Mouse (Mus musculus) heart, postnatal 10 days (tissue): ENCODE data around the gene Mthfs. TPM values are rescaled to one million over a fixed set of nuclear protein-coding genes. Genes with fewer than 3 reads are reported as not detected.
"Not testable (repeated sequence)": the region's sequence is repeated elsewhere in the genome, so short reads cannot be mapped to it uniquely, and the experiment has no call there.

Source experiments
- DNase-seq, 2 experiments: peaks; one replicate each; pipeline ENCODE4 v3.0.0; 2021
- intact Hi-C: fragments of 180-260 bp; cut with DNase I; formaldehyde crosslinking; loops from one replicate; pipeline ENCODE4 v1.15.1; 2025
- total RNA-seq, 2 experiments: library from RNA; stranded (reverse); gene quantifications; 2 replicates each; pipeline ENCODE4 v1.2.3; 2021

Mthfs gene
- total RNA-seq, 2 experiments from 2014 or later = 17.6 TPM

DNA sequence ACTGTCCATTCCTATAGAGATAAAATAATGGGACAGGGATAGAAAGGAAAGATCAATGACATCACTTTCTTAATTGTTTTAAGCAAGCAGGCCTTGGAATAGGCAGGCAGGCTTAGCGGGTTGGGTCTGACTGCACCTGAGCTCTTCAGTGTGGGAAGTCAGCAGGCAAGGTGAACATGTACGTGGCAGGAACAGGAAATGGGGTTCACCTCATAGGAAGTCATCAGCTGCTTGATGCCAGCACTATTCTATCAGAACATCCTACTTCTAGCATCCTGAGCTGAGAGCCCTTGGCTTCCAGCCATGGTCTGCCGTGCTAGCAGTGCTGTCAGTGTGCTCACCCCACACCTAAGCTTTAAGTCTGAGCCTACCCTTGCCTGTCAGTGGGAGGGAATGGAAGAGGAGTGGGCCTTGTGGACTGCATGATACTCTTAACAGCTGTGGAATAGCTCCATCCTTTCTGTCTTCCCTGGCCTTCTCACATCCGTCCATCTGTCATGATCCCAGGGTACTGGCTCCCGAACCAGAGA lies 28.6 kb downstream of the Mthfs start:
- intact Hi-C loops, DNase-seq: not testable (repeated sequence)

DNA sequence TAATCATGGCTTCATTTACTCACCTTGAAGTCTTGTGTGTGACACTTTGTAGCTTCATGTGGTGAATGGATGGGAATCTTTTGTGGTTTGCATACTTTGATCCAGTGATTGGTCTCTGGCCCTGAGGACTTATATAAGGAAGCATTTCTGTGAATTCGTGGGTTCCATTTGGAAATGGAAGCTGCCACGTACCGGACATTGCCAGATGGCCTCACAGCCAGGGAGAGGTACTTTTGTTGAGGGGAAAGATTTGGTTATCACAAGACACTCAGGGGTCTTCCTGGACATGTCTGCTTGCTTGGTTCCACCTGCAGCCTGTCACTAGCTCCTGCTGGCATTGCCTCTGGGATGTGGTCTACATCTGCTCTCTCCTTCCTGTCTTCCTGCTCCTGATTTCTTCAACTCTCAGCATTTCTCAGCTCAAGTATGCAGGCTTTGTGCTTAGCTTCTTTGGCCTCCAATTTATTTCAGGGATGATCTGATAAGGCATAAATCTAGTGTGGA lies 30.1 kb downstream of the Mthfs start:
- intact Hi-C loops, DNase-seq: not testable (repeated sequence)

DNA sequence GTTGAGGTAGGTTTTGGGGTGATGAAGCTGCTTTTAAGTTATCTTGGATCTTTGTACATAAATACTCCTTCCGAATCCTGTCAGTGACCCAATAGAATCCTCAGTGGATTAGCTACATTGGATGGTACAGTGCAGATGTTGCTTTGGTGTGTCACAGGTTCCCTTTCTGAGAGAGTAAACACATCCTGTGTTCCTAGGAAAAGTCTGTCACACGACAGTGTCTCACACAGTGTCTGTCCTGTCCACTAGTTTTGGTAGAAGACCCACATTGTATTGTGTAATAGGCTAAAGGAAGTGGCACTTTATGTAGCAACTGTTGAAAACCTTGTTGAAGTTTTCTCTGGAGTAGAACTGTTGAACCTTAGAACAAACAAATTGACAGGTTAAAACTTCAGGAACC lies 42.9 kb downstream of the Mthfs start:
- no peak for DNase-seq
- intact Hi-C loops = no loop called here

DNA sequence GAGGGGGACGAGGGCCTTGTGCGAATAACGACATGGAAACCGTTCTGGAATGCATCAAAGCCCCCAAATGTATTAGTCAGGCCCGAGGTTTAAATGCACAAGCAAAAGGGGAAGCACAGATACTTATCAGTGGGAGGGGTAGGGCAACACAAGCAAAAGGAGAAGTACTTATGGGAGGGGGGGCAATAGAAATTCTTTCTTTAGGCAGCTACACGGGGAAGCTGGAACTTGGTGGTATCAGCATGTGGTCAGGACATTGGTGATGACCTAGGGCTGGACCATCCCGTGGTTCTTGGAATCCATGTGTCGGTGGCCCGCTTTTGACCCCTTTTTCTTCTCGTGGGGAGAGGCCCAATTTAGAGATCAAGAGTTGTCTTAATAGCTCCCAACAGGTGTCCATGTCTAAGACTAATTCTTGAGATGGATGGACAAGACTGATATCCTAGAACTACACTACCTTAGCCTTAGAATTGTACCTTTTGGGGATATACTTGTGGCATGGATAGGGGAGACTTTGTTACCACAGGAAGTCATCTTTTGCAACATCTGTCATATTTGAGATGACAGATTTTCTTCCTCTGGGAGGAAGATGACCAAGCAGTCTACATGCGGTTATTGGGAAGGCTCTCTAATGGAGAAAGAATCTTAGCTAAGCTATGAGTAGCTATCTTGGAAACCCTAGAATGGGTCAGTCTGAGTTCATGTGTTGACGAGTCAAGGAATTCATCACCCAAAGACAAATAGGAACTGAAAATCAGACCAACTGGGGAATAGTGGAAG lies 46.3 kb downstream of the Mthfs start:
- intact Hi-C loops = no loop called here
- no peak for DNase-seq

DNA sequence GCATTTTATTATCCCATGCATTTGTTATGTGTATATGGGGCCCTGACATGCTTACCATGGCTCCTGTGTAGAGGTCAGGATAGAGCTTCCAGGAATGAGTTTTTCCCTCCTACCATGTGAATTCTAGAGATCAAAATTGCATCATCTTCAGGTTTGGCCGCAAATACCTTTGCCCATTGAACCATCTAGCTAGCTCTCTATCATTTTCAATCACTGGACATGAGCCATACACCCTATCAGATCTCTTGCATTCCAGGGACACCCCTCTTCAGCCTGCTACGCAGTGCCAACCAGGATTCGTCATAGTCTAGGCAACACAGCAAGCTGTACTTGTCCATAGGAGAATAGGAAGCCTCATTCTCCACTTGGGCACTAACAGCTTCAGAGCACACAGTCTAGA lies 53.5 kb downstream of the Mthfs start:
- DNase-seq = no peak
- intact Hi-C loops = no loop called here

DNA sequence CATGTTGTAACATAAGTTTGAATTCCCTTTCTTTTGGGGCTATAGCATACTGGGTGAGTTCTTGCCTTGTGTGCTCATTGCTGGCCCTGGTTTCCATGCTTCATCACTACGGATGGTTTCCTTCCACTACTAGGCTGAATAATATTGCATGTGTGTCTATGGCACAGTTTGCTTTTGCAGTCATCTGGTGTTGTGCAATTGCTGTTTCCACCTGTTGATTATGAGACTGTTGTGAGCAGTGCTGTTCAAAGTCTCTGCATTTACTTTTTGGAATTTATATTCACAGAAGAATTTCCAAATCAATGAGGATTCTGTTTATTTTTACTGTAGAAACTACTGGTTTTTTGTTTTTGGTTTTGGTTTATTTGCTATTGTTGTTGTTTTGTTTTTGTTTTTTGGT lies 54.1 kb downstream of the Mthfs start:
- intact Hi-C loops = no loop called here

DNA sequence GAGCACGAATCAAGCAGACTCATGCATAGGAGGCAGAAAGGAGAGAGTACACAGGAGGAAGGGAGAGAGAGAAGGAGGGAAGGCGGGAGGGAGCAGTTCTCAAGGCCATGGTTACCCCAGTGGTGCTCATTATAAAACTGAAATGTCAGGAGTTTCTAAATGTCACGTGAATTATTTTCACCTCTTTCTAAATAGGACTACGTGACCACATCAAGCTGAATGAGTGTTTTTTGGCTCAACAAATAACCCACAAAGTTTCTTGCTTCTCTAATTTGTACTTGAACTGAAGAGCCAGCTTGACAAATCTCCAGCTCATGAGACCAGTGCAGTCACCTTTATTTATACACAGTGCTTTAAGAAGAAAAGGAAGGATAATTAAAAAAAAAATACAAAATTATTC lies 56.6 kb downstream of the Mthfs start:
- no peak for DNase-seq
- intact Hi-C loops = no loop called here

More for the DNA sequence above, 54.1 kb downstream of the Mthfs start:
- no peak for DNase-seq

DNA sequence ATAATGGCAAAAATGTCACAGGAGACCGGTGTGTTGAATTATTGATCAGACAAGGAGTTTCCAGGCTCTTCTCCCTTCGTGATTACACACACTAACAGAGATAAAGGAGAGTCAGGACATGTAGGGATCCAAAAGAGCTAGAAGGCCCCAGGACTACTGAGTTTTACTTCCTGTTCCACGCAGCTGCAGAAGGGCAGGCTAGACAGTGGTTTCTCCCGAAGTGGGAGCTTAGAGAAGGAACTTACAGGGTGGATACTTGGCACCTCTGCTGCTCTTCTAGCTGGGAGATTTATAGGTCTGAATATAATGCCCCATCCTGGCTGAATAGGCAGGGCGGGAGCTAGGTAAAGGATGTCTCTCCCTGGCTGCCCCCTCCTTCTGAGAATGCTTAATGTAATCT lies 57.1 kb downstream of the Mthfs start:
- no peak for DNase-seq
- intact Hi-C loops = no loop called here

DNA sequence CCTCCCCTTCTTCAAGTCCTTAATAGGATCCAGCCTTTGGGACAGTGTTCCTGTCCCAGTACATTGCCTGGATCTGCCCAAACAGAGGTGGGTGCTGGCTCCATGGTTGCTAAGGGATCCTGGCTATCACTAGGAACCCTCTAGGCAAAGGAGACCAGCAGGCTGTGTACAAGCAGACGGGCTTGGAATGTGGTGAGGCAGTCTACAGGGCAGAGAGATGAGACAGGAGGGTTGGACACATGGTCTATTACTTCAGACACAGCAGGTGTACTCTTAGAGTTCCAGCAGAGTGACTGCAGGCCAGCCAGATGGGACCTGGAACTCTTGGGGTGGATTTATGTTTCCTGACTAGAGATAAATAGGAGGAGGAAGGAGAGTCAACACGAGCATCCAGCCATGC lies 59.9 kb downstream of the Mthfs start:
- no peak for DNase-seq
- intact Hi-C loops = no loop called here

DNA sequence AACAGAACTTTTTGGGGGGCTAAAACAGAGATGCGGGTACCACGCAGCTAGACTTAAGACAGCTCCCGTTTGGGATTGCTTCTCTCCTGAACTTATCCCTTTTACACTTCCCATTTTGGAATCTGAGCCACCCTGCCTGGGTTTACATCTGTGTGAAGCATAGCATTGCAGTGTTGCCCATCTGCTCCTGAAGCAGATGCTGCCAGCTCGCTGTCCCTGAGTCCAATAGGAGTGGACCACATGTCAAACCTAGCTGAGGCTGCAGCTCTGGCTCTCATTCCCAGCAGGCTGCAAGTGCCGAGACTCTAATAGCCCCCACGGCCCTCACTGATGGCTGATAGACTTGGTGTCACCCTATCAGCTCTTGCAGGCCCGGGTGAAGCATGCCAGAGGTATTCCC lies 63.3 kb downstream of the Mthfs start:
- intact Hi-C loops = no loop called here

DNA sequence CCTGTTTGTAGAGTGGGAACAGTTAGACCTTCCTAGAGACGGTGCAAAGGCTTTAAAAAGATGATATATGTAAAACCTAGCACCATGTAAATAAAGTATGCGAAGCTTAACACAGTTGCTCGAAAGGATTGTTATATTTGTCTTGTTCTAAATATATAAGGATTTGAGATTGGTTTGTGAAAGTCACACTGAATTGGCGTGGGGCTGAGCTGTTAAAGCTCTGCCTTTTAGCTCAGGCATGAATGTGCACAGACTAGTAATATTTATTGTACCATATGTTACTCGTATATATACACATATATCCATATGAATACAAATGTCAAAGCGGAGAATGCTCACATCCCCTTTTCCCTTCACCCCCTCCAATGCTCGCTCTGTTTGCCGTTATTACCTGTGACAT lies 67.7 kb downstream of the Mthfs start:
- intact Hi-C loops = no loop called here

More for the DNA sequence above, 63.3 kb downstream of the Mthfs start:
- no peak for DNase-seq

DNA sequence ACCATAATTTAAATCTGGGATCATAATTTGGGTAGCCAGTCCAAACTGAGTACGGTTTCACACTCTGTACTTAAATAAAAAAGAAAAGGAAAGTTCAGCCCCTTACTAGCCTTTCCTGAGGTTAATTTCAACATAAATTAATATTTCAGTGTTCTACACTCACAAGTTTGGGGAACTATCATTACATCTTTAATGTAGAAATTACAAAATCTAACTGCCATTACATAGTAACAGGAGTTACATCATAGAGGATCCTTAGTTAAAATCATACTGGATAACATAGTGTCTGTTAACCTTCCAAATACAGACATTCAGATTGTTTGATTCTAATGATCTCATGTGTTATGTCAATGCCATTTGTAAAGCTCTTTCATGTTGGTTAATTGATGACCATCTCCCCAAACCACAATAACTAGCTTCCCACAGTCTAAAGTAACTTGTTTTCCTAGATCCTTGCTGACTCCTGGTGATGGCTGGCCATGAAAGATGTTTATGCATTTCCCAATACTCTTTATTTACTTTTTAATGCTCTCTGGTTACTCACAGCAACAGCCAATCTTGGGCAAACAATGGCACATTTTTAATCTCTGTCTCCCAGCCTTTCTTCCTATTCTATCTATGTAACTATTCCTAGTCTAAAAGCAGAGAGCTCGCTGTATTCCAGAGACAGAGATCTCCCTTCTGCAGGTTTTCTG lies 72.0 kb downstream of the Mthfs start:
- DNase-seq = no peak
- intact Hi-C loops = no loop called here

More for the DNA sequence above, 67.7 kb downstream of the Mthfs start:
- no peak for DNase-seq

DNA sequence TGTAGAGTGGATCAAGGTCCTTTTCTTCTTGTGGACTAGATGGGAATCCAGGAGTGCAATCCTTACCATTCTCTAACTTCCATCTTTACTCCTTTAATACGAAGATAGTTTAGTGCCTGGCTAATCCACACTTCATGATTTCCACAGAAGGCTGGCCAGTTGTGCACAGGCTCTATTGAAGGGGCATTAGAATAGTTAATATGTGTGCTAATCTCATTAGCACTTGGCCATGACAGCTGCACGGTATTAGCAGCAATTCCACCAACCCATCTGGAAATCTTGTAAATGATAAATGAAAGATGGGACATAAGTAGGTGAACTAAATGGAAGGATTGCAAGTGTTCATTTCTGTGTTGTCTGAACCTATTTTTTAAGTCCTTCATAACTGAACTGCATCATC lies 77.6 kb downstream of the Mthfs start:
- intact Hi-C loops = no loop called here
- no peak for DNase-seq

DNA sequence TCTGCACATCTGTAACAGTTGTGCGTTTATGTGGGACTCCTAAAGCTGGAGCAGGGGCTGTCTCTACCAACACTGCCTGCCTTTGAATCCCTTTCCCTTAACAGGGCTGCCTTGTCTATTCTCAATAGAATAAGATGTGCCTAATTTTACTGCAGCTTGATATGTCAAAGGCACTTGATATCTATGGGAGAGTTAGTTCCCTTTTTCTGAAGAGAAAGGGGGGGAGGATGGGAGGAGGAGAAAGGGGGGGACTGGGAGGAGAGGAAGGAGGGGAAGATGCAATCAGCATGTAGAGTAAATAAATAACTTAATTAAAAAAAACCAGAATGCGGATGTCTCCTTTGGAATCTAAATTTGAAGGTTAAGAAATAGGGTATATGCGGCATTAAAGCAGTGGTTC lies 82.9 kb downstream of the Mthfs start:
- no peak for DNase-seq
- intact Hi-C loops = no loop called here

DNA sequence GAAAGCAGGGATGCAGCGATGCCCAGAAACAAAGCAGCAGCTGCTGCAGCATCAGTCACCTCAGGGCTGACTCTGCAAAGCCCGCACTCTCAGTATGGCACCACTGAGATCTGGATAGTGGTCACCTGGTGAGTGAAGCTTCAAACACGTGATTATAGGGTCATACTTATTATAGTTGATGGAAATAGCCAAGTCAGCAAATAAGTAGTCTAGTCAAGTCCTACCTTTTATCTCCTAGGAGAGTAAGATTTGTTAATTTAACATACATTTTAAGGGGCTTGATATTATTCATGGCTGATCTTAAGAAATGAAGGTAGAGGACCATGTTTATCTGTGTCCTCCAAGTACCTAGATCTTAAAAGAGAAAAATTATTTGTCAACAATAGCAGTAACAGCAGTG lies 83.6 kb downstream of the Mthfs start:
- DNase-seq = no peak
- intact Hi-C loops = no loop called here

DNA sequence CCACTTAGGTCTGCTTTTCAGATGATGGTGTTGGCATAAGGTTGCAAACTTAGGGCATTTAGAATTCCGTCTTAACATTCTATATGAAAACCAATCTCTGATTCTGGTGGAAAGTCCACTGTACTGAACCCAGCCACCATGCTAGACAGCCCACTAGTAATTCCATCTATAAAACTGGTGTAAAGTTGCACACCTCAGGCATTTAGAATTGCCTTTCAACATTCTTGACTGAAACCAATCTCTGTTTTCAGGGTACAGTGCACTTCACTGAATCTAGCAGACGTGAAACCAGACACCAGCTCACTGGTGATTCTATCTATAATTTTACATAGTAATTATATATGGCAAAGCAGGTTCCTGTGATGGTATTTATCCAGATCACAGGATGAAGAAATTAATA lies 95.2 kb downstream of the Mthfs start:
- DNase-seq = no peak
- intact Hi-C loops = no loop called here

DNA sequence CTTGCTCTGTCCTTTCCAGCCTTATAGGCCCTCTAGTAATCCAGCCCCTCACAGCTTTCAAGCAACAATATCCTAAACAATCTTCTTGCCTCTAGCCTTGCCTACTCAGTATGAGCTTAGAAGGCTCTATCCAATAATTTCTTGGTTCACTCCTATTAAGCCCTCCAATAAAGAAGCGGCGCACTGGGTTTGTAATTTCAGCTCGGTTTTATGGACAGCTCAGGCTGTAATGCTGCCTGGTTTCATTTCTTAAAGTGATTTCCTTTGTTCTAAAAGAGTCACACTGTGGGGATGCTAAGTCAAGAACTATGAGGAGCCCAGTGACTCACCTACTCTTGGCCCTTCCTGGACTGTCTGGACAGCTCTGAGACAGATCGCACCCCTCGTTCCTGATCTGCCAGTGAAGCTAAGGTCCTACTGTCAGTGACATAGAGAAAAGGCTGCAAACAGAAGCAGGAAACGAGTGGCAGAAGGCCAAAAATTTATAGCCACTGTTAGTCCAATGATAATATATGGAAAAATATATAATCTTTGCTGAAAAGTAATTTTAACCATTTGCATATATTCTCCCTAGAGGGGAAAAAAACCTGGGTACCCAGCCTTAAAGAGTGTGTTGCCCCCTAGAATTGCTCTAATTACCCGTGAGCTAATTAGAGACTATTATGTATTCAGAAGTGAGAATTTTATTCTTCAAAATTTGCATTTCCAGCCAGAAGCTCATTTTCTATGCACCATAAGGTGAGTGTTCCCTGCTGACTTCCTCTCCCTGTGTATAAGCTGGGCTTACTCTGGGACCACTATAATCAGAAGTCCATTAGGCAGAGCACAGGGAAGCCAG lies 98.1 kb downstream of the Mthfs start:
- DNase-seq = no peak
- intact Hi-C loops = no loop called here

DNA sequence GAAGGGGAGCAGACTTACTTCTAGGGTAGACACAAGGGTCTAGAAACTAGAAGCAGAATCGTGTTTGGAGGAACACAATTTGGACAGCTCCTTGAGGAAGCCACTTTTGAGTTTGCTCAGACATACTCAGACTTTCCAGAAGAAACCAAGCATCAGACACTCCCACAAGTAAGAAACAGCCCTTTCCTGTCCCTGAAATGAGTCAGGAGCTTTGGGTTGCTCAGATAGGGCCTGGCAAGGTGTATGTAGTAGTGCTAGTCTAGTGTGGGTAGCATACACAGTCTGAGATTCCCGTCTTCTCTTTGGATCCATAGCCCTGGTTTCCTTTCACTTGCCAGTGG lies 98.7 kb downstream of the Mthfs start:
- no peak for DNase-seq
- intact Hi-C loops = no loop called here

DNA sequence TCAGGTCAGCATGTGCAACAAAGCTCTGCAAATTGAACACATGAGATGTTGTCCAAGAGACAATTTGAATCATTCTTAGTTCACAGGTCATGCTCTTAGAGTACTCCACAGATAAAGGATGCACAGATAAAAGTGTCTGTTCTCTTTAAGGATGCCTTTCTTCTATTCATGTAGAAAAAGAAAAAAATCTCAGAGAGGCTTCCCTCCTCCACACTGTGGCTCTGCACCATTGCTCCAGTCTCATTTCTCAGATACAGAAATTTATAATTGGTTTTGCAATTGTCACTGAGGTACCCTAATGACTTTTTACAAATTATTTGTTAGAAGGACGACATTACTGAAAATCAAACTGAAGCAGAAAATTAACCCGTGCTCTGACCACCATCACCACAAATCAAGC lies 101.2 kb downstream of the Mthfs start:
- DNase-seq = no peak
- intact Hi-C loops = no loop called here

DNA sequence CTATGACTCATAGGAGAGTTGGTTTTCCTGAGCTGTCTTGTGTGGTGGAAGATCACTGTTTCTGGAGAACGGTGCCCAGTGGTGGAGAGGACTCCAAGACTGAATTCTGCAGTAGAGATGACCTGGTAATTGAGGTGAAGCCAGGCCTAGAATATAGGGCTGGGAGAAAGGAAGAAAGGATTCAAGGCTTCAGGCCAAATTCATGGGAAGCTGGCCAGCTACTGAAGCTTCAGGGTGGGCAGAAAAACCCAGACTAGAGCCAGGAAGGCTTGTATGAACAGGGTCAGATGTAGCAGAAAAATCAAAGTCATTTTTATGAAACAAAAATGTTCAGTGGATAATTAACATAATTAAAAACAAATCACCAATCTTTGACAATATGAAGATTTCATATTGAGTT lies 163.3 kb downstream of the Mthfs start:
- DNase-seq = no peak
- intact Hi-C loops = no loop called here

DNA sequence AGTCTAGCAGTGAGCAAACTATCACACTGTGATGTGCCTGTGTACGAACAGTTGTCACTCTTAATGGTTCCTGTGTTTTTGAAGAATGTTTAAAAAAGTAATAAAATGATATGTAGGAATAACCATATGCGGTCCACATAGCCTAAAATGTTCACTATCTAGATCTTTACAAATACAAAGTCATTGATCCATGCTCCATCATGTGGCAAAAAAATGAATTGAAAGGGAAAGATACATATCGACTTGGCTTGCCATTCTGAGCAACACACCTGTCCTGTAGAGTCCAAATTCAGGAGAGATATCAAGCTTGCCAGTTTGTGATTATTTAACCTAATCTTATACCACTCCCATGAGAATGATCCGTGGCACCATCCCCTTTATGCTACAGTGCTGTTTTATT lies 164.2 kb downstream of the Mthfs start:
- intact Hi-C loops = no loop called here
- no peak for DNase-seq
